Mouse (Mus musculus) embryonic fibroblast, embryonic 13.5 days (primary cell): Measurements from ENCODE around the gene Tmem242.

Experiments
- CTCF ChIP-seq: IDR thresholded peaks from 2 replicates; pipeline ENCODE4 v1.5.1; 2011; ENCODE audit warnings: mild to moderate bottlenecking, control low read depth, low read length, moderate library complexity, borderline replicate concordance; ENCODE audit not compliant: insufficient read depth
- POLR2A ChIP-seq: IDR thresholded peaks from 2 replicates; pipeline ENCODE4 v1.6.1; 2011; ENCODE audit warnings: low read depth, mild to moderate bottlenecking, control low read depth, low read length, moderate library complexity

GRCm38 (mm10) chr17:5372951-5373350 lies 67.1 kb downstream of the Tmem242 start:
- TF ChIP-seq POLR2A (no peak), CTCF (no peak)
